Mouse (Mus musculus) subcutaneous adipose tissue, adult 2 months (tissue): ENCODE measurements around the gene Tcp11x2. TPM values are rescaled to one million over a fixed set of nuclear protein-coding genes. Genes with fewer than 3 reads are reported as not detected.

Source experiments
- polyA plus RNA-seq: library from polyadenylated mRNA; depleted of rRNA; stranded (reverse); fragments of >200 nt; gene quantifications from 2 replicates; pipeline ENCODE4 v1.2.3, GENCODE M21; 2012; ENCODE audit warnings: low replicate concordance; rRNA removed

Gene Tcp11x2
- not detected in 2 replicates for polyA plus RNA-seq

DNA sequence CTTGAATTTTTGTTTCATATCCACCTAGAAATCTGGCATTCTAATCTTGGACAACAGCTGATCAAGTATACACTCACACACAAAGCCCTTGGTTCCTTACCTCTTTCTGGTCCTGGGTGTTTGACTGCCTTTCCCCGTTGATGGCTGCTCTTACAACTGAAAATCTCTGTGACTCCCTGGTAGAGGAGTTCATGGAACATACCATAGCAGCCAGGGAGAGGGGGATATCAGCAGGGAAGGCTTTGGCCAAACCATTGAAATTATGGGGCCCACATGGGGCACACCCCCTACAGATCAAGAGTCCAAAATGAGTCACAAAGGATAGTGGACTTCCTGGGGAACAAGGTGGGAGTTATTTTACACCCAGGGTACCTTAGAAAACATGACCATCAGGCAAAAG is at the start of gene Tcp11x2:
Tcp11x2 (minus strand) TSS at position 158 of the 400 bp plus-strand sequence.

DNA sequence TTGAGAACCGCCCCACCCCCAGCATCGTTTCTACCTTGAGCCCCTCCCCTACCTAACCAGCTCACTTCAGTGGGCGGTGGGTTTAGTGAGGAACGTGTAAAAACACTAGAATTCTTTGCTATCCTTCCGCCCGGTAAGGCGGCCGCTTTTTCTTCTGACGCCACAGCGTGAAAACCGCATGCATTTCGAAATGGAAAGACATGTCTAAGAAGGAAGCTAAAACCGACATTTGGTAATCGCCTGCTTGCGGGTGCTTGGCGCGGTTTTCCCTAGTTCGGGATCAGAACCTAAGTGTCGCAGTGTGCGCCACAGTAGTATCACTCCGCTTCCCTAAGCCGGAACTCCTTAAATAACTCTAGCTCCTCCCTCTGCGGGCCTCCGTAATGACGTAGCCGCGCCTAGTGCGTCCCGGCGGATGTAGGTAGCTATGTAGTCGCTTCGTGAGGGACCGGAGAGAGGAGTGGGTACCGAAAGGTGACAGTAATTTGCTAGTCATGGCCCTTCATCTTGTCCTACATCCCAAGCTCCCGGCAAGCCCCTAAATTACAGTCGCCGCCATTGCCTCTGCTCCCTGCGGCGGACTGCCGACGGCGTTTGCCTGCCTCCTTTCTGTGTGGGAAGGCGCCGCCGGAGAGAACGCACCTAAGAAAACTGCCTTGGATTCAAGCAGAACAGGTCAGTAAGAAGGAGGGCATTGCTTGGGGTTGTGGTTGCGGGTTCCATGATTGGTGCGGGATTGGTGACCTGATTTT is 48.9 kb upstream of the Tcp11x2 start, which contains the start of the genes Armcx5 and Gprasp1:
Armcx5 (plus strand) TSS at position 430 of the 752 bp plus-strand sequence.
Gprasp1 (plus strand) TSS at position 430 of the 752 bp plus-strand sequence.

DNA sequence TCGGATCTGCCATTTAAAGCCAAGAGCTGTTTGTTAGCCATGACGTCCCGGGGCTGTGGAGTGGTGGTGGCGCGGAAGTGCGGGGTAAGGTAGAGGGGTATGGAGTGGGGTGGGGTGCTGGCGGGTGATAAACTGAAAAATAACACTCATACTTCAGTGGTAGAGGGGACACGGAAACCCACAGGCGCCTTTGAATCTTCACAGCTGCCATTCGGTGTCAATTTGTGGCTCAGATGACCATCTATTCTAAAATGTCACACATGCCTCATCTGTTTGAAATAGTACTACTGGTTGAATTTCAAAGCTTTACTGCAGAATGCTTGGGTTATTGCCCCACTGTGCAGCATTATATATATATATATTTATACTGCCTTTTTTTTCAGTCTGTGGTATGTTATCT is 31.6 kb upstream of the Tcp11x2 start, which contains the start of gene Tmsb15a:
Tmsb15a (minus strand) TSS at position 101 of the 400 bp plus-strand sequence.

GRCm38 (mm10) chrX:135627605-135628004 is 66.0 kb downstream of the Tcp11x2 start, which contains the start of gene Prame:
Gene Prame (minus strand): TSS chrX:135627705.

Other genes with a start within 250 kb of the Tcp11x2 start
- not detected in 2 replicates for gene AV320801, start 199.2 kb downstream of the Tcp11x2 start, polyA plus RNA-seq
- gene Nxf7, start 95.0 kb downstream of the Tcp11x2 start, polyA plus RNA-seq, result not detected in 2 replicates
- gene Prame, start 66.1 kb downstream of the Tcp11x2 start, polyA plus RNA-seq, result not detected in 2 replicates
- gene Tmsb15a, start 31.5 kb upstream of the Tcp11x2 start, polyA plus RNA-seq, result not detected in 2 replicates
- gene Armcx5, start 48.9 kb upstream of the Tcp11x2 start, polyA plus RNA-seq, result 2.1 and 2.5 TPM in 2 replicates
- gene Gprasp1, start 48.9 kb upstream of the Tcp11x2 start, polyA plus RNA-seq, result 13.9 and 25.3 TPM in 2 replicates
- 2.3 and 8.1 TPM in 2 replicates for gene Bhlhb9, start 103.8 kb upstream of the Tcp11x2 start, polyA plus RNA-seq
- gene Gprasp2, start 145.2 kb upstream of the Tcp11x2 start, polyA plus RNA-seq, result 1.8 and 12.6 TPM in 2 replicates